Mouse (Mus musculus): ENCODE results near the gene Errfi1. TPM values are rescaled to one million over a fixed set of nuclear protein-coding genes. Genes with fewer than 3 reads are reported as not detected.

Errfi1 gene
- total RNA-seq (2023): 7.7 and 7.8 TPM in 2 replicates

GRCm38 (mm10) chr4:150853680-150854461, at the start of gene Errfi1:
Errfi1 (plus strand) TSS chr4:150853919.

DNA sequence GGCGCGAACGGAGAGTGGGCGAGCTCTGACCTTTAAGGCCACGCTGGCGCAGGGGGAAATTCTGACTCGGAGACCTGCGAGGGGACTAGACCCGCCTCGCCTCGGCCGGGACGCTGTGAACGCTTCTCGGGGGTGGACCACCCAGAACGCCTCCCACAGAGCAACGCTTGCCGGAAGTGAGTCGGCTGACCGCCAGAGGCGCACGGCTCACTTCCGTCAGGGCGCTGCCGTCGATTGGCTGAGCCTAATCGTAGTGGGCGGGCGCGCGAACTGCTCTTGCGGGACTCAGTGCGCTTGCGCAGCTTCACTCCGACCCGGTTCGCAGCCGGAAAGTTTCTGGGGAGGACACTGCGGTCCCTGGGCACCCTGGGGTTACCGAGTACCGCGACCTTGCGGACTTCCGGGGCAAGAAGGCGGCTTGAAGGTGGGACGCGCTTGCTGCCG, 60.6 kb downstream of the Errfi1 start, which contains the start of the genes Park7 and Tnfrsf9:
Gene Park7, minus strand, starts transcription at position 148 of the 444 bp plus-strand sequence.
Gene Tnfrsf9, plus strand, starts transcription at position 273 of the 444 bp plus-strand sequence.

Other genes starting within 250 kb of the Errfi1 start
- not detected in 2 replicates for gene Slc45a1, start 201.7 kb upstream of the Errfi1 start, total RNA-seq (2023)
- gene Park7, start 60.5 kb downstream of the Errfi1 start, total RNA-seq (2023): 51.6 and 59.9 TPM in 2 replicates
- gene Tnfrsf9, start 60.6 kb downstream of the Errfi1 start, total RNA-seq (2023): not detected in 2 replicates
- not detected in 2 replicates for gene Uts2, start 143.2 kb downstream of the Errfi1 start, total RNA-seq (2023)
- 1.4 and 2.5 TPM in 2 replicates for gene Per3, start 190.7 kb downstream of the Errfi1 start, total RNA-seq (2023)
- gene Vamp3, start 204.0 kb downstream of the Errfi1 start, total RNA-seq (2023): 159 and 164 TPM in 2 replicates
- gene Gm13090, start 235.7 kb downstream of the Errfi1 start, total RNA-seq (2023): not detected in 2 replicates

Data from neutrophil, adult 65 days (primary cell).